Mouse (Mus musculus): Measurements from ENCODE around the gene Psmd5. TPM values are rescaled to one million over a fixed set of nuclear protein-coding genes. Genes with fewer than 3 reads are reported as not detected.
"Not testable (repeated sequence)": the region's sequence is repeated elsewhere in the genome, so short reads cannot be mapped to it uniquely, and the experiment has no call there.

Psmd5 gene
- total RNA-seq, 1 experiment from 2014 or later = 32.2 TPM

DNA sequence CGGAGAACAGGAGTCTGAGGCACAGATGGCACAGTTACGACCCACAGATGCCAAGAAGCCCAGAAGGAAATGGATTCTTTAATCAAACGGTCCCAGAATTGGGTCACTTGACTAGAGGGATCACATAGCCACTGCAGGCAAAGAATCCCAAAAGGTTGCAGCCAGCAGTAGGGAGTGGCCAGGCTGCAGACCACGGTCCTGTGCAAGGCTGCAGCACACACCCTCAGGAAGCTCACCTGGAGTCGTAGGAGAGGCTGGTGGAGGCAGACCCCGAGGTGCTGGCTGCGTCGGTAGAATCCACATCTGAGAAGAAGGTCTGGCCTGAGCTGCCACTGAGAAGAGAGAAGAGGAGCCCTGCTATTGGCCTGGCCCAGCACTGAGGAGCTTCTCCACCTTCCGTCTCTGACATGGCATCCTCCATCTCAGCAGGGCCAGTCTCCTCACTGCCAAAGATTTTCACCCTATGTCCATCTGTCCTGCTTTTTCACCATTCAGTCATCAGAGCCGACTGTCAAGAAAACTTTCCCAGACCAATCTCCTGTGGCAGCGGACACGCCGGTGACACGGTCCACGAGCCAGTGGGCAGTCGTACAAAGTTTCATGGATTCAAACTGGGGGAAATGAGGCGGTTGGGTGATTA, 22.2 kb upstream of the Psmd5 start:
- no peak for DNase-seq

DNA sequence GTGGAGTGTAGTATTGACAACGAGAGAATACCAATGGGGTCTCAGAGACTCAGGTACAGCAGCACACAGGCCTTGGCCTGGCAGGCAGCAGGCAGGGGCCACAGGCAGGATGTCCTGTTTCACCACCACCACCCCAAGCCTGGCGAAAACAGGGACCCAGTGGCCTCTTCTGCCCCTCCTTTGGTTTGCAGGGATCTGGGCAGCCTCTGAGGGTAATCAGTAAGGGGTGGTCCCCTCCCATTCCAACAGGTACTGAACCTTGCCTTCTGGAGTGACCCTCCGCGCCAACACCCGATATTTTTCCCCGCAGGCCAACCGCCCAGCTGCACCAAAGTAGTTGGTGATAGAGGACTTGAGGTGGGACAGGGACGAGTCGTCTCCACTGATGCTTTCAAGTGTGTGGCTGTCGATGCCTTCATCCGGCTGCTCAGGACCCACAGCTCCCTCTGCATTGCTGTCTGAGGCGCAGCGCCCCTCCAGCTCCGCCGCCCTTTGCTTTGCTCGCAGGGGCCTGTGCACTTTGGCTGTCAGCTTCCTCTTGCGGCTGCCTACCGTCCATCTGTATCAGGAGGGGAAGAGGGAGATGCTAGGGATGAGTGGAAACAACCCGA, 20.8 kb upstream of the Psmd5 start:
- no peak for DNase-seq

DNA sequence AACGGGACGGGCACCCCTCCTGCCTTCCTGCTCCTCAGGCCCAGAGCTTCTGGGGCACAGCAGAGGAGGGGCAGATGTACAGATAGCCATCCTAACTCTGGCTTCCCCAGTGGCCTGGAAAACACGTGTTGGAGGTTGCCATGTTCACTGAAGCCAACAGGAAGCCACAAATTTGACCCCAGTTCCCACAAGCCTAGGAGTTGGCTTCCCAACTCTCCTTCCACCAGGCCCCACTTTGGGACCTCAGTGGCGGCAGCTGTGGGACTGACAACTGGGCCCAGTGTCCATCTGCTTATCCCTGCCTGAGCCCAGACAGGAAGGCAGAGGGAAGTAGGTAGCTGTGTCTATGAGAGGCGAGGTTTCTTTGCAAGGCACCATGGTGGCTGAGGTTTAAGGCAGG, 19.2 kb upstream of the Psmd5 start:
- DNase-seq = no peak

DNA sequence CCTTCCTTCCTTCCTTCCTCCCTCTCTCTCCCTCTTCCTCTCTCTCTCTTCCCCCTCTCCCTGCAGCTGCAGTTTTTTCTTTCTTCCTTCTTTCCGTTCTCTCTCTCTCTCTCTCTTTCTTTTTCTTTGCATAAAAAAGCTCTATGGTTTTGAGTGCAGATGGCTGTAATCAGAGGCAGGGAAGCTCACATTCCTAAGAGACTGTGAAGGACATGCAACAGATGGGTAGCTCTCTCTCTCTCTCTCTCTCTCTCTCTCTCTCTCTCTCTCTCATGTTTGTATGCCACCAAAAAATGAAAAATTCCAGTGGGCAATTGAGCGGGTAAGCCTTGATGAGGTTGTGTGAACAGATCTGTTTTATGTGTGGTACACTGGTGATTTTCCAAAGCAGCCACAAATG, 9.4 kb upstream of the Psmd5 start:
- DNase-seq = no peak

- DNase-seq = no peak
Observed at GRCm38 (mm10) chr2:34883190-34883589, 8.4 kb upstream of the Psmd5 start.

GRCm38 (mm10) chr2:34882757-34883156, 8.0 kb upstream of the Psmd5 start:
- DNase-seq = no peak

- no peak for DNase-seq
Observed at GRCm38 (mm10) chr2:34880054-34880453, 5.3 kb upstream of the Psmd5 start.

- no peak for DNase-seq
Observed at GRCm38 (mm10) chr2:34874271-34874670, 497 bp downstream of the Psmd5 start, which contains the start of gene Cutal. TSS of gene Cutal (plus strand) at chr2:34874396.

DNA sequence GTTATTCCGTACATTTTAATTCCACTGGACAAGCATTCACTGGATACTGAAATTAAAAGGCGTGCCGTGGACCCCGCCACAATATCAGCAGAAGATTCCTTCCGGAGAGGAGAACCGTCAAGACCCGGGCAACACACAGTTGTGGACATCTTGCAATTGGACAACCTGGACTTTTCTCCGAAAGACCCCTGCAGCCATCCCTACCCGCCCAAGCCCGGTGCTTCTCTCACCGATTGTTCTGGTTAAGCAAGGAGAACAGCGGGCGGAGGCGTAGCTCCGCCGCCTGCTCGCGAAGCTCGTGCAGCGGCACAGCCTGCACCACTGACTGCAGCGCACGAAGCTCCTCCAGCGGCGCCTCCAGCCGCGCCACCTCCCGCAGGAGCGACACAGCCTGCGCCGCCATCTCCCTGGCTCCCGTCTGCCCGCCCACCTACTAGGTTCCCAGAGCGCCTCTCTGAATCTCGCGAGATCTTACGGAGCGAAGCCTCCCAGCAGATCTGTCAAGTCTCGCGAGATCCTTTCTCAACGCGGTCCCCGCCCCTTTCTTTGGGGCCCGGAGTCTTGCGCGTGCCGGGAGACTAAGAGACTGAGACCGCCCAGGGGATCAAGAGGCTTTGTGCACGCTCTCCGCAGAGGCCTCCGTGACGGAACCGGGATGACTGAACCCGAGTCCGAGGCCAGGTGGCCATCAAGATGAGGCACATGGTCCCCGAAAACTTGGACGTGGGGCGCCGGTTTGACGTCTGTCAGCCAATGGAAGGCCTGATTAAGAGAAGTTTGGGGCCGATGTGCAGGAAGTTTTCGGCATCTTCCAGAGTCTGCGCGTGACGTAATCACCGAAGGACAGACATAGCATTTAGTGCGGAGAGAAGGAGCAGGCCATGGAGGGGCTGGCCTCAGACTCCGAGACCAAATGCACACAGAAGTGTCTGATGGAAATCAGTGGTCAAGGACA, 4.0 kb downstream of the Psmd5 start:
- DNase-seq = peak; percentile 96

DNA sequence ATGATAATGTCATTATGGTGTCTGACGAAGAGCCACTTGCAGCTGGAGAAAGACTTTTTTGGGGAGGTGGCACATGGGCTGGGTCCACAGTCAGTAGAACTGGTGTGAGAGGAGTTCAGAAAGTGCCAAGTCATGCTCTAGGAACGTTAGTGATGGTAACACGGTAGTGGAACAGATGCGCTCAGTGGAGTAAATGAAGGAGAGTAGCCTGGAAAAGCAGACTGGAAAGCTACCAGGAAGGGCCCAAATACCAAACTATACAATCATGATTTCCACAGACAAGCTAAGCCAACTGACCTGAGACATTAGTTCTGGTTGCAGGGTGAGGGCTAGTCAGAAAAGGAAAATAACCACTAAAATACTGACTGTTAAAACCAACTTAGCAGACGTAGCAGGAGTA, 5.1 kb downstream of the Psmd5 start:
- no peak for DNase-seq

DNA sequence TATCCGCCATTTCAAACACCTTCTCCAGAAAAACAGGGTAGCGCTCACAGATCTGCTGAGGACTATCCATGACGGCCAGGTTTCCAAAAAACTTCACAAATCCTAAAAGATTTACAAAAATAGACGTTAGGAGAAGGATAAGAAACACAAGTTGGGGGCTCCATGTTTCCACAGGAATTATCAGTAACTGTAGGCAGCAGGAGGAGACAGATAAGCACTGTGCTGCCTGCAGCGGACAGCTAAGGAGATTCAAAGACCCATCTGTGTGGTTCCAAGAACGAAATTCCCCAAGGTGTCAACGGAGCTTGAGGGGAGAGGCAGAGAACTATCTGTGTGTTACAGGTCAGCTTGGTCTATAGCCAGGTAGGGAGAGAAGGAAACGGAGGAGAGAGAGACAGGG, 17.0 kb downstream of the Psmd5 start:
- DNase-seq = no peak

DNA sequence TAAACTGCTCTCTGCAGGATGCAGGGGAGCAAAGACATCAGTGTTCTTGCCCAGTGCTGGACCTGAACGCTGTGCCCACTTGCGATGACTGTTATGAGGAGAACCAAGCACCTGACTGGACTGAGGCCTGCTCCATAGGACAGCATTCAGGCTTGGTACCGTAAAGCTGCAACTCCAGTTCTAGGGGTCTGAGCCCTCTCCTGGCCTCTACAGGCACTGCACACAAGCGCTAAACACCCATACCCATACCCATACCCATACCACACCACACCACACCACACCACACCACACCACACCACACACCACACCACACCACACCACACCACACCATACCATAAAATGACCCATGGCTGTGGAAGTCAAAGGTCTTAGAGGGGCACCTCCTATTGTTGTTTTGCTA, 19.5 kb downstream of the Psmd5 start:
- DNase-seq = no peak

GRCm38 (mm10) chr2:34847702-34848101, 27.1 kb downstream of the Psmd5 start:
- DNase-seq = no peak

GRCm38 (mm10) chr2:34843211-34843939, 31.4 kb downstream of the Psmd5 start:
- peak; percentile 83 for DNase-seq

DNA sequence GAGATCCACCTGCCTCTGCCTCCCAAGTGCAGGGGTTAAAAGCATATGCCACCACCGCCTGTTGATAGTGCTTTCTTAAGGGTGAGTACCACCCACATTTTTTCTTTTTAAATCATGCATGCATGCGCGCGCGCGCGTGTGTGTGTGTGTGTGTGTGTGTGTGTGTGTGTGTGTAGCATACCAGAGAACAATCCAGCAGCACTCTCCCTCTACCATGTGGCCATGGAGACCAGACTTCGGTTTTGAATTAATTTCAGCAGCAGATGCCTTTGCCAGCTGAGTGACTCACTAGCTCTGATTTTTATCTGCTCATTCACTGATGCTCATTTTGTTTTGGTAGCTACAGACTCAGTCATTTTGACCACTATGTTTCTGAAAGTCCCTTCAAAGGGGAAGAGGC, 33.1 kb downstream of the Psmd5 start:
- DNase-seq = no peak

DNA sequence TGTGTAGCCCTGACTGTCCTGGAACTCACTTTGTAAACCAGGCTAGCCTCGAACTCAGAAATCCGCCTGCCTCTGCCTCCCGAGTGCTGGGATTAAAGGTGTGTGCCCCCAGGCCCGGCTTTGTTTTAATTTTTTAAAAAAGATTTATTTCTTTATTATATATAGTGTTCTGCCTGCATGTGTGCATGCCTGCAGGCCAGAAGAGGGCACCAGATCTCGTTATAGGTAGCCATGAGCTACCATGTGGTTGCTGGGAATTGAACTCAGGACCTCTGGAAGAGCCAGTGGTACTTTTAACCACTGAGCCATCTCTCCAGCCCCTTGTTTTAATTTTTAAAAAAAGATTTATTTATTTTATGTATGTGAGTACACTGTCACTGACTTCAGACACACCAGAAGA, 34.6 kb downstream of the Psmd5 start:
- not testable (repeated sequence) for DNase-seq

GRCm38 (mm10) chr2:34835669-34836068, 39.1 kb downstream of the Psmd5 start:
- DNase-seq = no peak

- no peak for DNase-seq
Observed at GRCm38 (mm10) chr2:34833624-34834023, 41.1 kb downstream of the Psmd5 start.

- DNase-seq = not testable (repeated sequence)
Observed at GRCm38 (mm10) chr2:34832766-34833457, 41.9 kb downstream of the Psmd5 start, which contains the start of gene Gm34653. TSS of gene Gm34653 (plus strand) at chr2:34833007.

- not testable (repeated sequence) for DNase-seq
Observed at GRCm38 (mm10) chr2:34830066-34830465, 44.7 kb downstream of the Psmd5 start.

DNA sequence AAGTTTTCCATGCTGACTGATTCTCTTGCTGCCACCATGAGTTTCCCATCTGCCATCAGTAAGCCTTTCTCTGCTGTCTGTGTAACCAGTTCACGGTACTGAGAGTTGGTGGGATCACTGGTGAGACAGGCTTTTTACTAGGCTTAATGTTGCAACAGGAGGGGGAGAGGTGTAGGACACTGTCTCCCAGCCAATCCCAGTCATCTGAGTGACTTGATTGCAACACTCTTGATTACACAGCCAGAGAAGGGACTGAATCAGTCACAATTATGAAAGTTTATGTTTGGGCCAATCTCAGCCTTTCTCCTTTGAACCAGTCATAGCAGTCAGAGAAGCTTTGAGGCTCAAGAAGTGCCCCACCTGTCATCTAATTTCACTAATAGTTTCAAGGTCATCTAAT, 46.7 kb downstream of the Psmd5 start:
- DNase-seq = peak; percentile 60

GRCm38 (mm10) chr2:34827591-34827990, 47.2 kb downstream of the Psmd5 start:
- peak; percentile 21 for DNase-seq

Measured in adrenal gland, postnatal 14 days (tissue).